Mouse (Mus musculus): ENCODE data around the gene Tbc1d2b. TPM values are rescaled to one million over a fixed set of nuclear protein-coding genes. Genes with fewer than 3 reads are reported as not detected.

Gene Tbc1d2b
- polyA plus RNA-seq, 1 experiment from 2014 or later = 20.1 TPM

DNA sequence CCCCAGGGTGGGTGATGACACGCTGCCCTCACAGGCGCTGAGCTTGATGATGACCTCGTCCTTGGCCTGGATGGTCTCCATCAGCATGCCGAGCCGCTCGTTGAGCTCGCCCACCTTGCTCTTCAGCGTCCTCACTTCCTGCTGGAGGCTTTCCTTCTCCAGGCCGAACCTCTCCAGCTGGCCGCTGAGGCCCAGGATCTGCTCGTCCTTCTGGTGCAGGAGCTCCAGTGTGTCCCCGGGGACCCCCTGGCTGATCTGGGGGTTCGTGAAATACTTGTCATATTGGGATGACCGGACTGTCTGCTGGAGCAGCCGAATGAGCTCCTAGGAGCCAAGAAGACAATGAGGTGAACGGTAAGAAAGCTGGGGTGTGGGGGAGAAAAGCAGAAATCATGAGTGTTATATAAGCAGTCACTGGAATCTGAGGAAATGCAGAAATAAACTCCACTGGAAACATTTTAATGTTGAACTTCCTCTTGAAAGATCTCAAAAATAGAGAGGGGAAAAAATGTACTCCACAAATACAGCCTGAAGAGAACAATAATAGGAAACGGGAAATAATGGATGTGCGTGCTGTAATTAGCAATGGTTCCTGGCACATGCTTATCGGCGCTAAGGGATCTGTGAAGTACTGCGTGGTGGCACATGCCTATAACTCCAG is 44.4 kb downstream of the Tbc1d2b start:
- no peaks in the 10 kb centered on the region for H3K4me1 ChIP-seq
- no peak for ATAC-seq (ENCODE audit: insufficient number of reproducible peaks, low FRiP score, low TSS enrichment, low read depth)
- WGBS = 81% methylated on average over 21 of the region's 21 CpGs
- no peak overlapping the region for H3K4me3 ChIP-seq (replicated peaks)
- no peak overlapping the region for H3K4me2 ChIP-seq (replicated peaks)
- no peak overlapping the region for H3K27ac ChIP-seq (replicated peaks)
- H3K9ac ChIP-seq = no peak overlapping the region
- peaks cover 41% of the 10 kb centered on the region for H3K36me3 ChIP-seq
- no peaks in the 10 kb centered on the region for H3K27me3 ChIP-seq
- no peaks in the 10 kb centered on the region for H3K9me3 ChIP-seq (replicated peaks)

DNA sequence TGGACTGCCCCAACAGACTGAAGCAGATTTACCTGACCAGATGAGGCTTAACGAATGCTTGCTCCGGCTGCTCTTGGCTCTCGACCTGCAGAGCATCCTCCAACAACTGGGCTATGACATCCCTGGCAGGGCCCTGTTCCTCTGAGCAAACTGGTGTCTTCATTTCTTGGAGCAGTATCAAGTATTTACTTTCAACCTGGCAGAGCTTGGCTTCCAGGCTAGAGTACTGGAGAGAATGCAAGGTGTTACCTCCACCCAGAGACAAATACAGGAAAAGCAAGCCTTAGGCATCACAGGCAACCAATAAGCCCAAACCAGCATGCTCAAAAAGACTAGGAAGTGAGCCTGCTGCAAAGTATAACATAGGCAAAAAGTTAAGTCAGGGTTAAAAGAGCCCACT is 48.3 kb downstream of the Tbc1d2b start:
- Histone ChIP-seq H3K27ac (replicated peaks) (no peak overlapping the region), H3K4me1 (no peaks in the 10 kb centered on the region), H3K9me3 (replicated peaks) (no peaks in the 10 kb centered on the region), H3K36me3 (peaks cover 65% of the 10 kb centered on the region), H3K4me3 (replicated peaks) (no peak overlapping the region), H3K9ac (no peak overlapping the region), H3K4me2 (replicated peaks) (no peak overlapping the region), H3K27me3 (no peaks in the 10 kb centered on the region)
- WGBS = 87% methylated on average over 3 of the region's 3 CpGs
- no peak for ATAC-seq (ENCODE audit: insufficient number of reproducible peaks, low FRiP score, low TSS enrichment, low read depth)

DNA sequence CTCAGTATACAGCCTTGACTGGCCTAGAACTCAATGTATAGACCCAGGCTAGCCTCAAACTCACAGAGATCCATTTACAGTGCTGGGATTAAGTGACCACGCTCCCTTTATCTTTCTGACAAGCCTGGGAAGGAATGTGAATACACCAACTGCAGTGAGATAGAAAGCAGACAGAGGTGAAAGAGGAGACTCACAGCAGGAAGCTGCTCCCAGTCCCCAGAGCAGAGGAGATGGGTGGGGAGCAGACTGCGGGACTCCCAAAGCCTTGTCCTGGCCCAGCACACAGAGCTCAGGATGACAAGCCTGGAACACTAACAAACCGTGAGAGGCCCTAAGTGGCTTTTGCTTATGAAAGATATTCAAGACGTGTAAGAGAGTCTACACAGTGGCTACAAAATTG is 53.1 kb downstream of the Tbc1d2b start:
- no peaks in the 10 kb centered on the region for H3K4me1 ChIP-seq
- 54% methylated on average over 4 of the region's 4 CpGs for WGBS
- H3K4me2 ChIP-seq (replicated peaks) = no peak overlapping the region
- no peak overlapping the region for H3K27ac ChIP-seq (replicated peaks)
- H3K9me3 ChIP-seq (replicated peaks) = no peaks in the 10 kb centered on the region
- no peak for ATAC-seq (ENCODE audit: insufficient number of reproducible peaks, low FRiP score, low TSS enrichment, low read depth)
- peaks cover 78% of the 10 kb centered on the region for H3K36me3 ChIP-seq
- H3K4me3 ChIP-seq (replicated peaks) = no peak overlapping the region
- H3K27me3 ChIP-seq = no peaks in the 10 kb centered on the region
- no peak overlapping the region for H3K9ac ChIP-seq

DNA sequence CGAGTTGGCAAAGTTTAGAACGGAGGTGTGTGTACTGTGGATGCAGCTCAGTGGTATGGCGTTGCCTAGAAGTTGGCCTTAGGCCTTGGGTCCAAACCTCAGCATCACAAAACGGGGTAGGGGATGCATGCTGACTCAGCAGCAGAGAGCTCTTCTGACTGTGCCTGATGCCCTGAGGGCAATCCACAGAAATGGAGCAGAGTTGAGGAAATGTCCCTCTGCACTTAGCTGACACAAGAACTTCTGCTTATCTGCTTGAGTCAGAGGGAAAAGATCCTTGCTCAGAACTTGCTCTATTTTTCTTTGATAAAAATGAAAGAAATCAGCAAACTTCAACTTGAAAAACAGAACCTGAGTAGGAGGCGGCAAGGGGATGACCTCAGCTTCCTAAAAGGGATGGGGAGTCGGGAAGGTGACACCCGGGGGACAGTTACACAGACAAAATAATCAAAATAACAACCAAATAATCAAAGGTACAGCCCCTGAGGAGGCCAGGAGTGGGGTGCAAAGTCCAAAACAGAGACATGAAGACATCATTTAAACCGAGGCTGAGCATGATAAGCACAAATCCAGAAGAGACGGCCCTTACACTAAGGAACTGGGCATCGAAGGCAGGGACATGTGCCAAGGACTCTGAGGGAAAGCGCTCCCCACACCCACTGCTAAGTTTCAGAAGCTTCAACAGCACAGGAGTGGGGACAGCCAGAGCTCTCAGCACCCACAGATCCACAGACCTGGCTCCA is 54.2 kb downstream of the Tbc1d2b start:
- ATAC-seq (ENCODE audit: insufficient number of reproducible peaks, low FRiP score, low TSS enrichment, low read depth) = no peak

DNA sequence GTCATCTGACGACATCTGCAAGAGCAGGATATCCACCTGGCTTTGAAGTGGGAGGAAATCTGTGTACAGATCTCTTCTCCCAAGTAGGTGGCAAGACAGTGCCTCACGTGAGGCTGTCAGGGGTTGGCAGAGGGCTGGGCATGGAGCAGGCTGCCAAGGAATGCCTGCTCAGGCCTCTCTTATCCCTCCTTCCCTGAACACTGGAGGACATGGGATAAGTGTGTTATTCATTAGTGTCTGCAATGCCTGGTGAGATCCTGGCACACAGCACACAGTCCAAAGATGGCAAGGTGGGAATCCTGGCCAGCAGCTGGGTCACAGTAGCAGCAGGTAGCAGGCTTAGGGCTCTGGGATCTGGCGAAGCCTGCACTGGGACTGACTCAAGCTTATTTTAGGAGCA is 57.5 kb downstream of the Tbc1d2b start:
- Histone ChIP-seq H3K4me3 (replicated peaks) (no peak overlapping the region), H3K4me1 (no peaks in the 10 kb centered on the region), H3K9me3 (replicated peaks) (no peaks in the 10 kb centered on the region), H3K27me3 (no peaks in the 10 kb centered on the region), H3K27ac (replicated peaks) (no peak overlapping the region), H3K4me2 (replicated peaks) (no peak overlapping the region), H3K36me3 (peaks cover 71% of the 10 kb centered on the region), H3K9ac (no peak overlapping the region)
- WGBS = 78% methylated on average over 3 of the region's 3 CpGs
- no peak for ATAC-seq (ENCODE audit: insufficient number of reproducible peaks, low FRiP score, low TSS enrichment, low read depth)

More for the DNA sequence above, 54.2 kb downstream of the Tbc1d2b start:
- Histone ChIP-seq H3K4me3 (replicated peaks) (no peak overlapping the region), H3K27me3 (no peaks in the 10 kb centered on the region), H3K9me3 (replicated peaks) (no peaks in the 10 kb centered on the region), H3K9ac (no peak overlapping the region), H3K4me1 (no peaks in the 10 kb centered on the region), H3K36me3 (peaks cover 76% of the 10 kb centered on the region), H3K4me2 (replicated peaks) (no peak overlapping the region), H3K27ac (replicated peaks) (no peak overlapping the region)
- WGBS = 78% methylated on average over 11 of the region's 11 CpGs

DNA sequence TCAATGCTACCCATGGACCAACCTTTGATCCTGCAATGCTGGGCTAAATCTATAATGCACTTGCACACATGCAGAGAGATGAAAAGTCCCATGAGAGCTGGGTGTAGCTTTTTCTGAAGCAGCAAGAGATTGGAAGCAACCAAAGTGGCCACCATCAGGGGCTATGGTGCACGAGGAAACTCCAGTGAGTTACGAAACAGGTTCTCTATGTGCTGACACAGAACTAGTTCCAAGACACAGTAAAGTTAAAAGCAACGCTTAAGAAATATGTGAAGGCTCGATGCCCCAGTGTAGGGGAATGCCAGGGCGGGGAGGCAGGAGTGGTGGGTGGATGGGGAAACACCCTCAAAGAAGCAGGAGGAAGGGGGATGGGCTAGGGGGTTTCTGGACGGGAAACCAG is 61.9 kb downstream of the Tbc1d2b start:
- Histone ChIP-seq H3K9me3 (replicated peaks) (no peaks in the 10 kb centered on the region), H3K4me2 (replicated peaks) (no peak overlapping the region), H3K9ac (no peak overlapping the region), H3K27ac (replicated peaks) (no peak overlapping the region), H3K27me3 (no peaks in the 10 kb centered on the region), H3K4me1 (no peaks in the 10 kb centered on the region), H3K36me3 (peaks cover 77% of the 10 kb centered on the region), H3K4me3 (replicated peaks) (no peak overlapping the region)
- WGBS = 76% methylated on average over 6 of the region's 6 CpGs
- no peak for ATAC-seq (ENCODE audit: insufficient number of reproducible peaks, low FRiP score, low TSS enrichment, low read depth)

DNA sequence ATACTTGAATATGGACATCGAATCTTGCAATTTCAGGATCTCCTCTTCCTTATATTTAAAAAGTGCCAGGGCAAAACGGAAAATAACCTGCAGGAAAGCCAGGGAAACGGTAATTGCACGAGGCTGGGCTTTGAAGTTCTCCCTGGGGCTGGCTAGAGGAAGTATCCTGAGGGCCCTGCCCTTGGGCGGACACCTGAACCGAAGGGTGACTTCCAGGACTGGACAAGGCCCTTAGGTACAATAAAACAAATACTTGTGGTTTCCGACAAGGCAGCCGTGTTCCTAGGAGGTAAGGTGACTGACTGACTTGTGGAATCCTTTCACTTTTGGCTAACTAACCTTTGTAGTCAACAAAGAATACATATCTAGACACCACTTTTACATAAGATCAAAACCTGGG is 62.8 kb downstream of the Tbc1d2b start:
- H3K36me3 ChIP-seq = peaks cover 72% of the 10 kb centered on the region
- no peaks in the 10 kb centered on the region for H3K4me1 ChIP-seq
- no peak overlapping the region for H3K4me3 ChIP-seq (replicated peaks)
- H3K27ac ChIP-seq (replicated peaks) = no peak overlapping the region
- no peak overlapping the region for H3K9ac ChIP-seq
- no peak for ATAC-seq (ENCODE audit: insufficient number of reproducible peaks, low FRiP score, low TSS enrichment, low read depth)
- no peaks in the 10 kb centered on the region for H3K9me3 ChIP-seq (replicated peaks)
- WGBS = 74% methylated on average over 8 of the region's 8 CpGs
- no peak overlapping the region for H3K4me2 ChIP-seq (replicated peaks)
- no peaks in the 10 kb centered on the region for H3K27me3 ChIP-seq

DNA sequence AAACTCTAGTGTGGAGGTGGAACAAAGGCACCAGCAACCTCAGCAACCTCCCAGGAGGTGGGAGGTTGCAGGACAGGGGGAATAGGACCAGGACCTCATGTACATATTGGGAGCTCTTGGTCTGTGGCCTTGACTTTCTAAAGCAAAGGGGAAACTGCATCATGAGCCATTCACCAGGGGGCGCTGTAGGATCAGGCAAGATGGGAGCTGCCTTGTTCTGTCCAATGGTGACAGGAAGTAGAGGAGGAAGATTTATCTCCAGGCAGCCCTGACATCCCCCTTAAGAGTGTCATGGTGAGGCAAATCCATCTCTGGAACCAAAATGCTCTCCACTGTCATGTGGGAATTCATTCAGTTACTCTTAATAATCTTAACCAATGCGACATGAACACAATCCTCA is 64.1 kb downstream of the Tbc1d2b start:
- Histone ChIP-seq H3K27me3 (no peaks in the 10 kb centered on the region), H3K36me3 (peaks cover 60% of the 10 kb centered on the region), H3K9ac (no peak overlapping the region), H3K4me3 (replicated peaks) (no peak overlapping the region), H3K9me3 (replicated peaks) (no peaks in the 10 kb centered on the region), H3K27ac (replicated peaks) (no peak overlapping the region), H3K4me1 (0 out of 2 replicates have a peak, but pooled peaks cover 2% of the 10 kb centered on the region), H3K4me2 (replicated peaks) (no peak overlapping the region)
- ATAC-seq (ENCODE audit: insufficient number of reproducible peaks, low FRiP score, low TSS enrichment, low read depth) = no peak
- 50% methylated on average over 2 of the region's 2 CpGs for WGBS

DNA sequence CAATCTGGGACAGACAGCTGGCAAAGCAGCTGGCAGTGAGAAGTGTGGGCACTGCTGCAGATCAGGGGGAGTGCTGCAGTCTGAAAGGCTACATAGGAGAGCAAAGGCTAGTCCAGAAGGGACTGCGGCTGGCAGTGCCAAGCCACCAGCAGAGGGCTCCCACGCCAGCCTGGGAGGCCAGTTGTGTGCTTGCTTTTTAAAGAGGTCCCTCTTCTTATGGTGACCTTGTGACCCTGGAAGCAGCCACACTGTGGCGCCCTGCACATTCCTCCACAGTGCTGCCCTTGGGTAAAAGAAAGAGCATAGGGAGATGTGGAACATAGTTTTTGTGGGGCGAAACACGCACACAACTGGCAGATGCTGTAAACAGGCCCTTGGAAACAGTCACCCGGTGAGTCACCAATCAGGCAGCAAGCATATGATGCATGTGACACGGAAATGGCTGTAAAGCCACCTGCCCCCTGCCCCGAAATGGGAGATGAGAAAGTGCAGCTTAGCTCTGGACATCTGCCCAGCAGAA is 66.1 kb downstream of the Tbc1d2b start:
- no peaks in the 10 kb centered on the region for H3K27me3 ChIP-seq
- H3K9ac ChIP-seq = no peak overlapping the region
- 0 out of 2 replicates have a peak, but pooled peaks cover 5% of the 10 kb centered on the region for H3K4me1 ChIP-seq
- 63% methylated on average over 8 of the region's 8 CpGs for WGBS
- H3K4me3 ChIP-seq (replicated peaks) = no peak overlapping the region
- ATAC-seq (ENCODE audit: insufficient number of reproducible peaks, low FRiP score, low TSS enrichment, low read depth) = no peak
- no peak overlapping the region for H3K4me2 ChIP-seq (replicated peaks)
- peaks cover 49% of the 10 kb centered on the region for H3K36me3 ChIP-seq
- no peak overlapping the region for H3K27ac ChIP-seq (replicated peaks)
- H3K9me3 ChIP-seq (replicated peaks) = no peaks in the 10 kb centered on the region

DNA sequence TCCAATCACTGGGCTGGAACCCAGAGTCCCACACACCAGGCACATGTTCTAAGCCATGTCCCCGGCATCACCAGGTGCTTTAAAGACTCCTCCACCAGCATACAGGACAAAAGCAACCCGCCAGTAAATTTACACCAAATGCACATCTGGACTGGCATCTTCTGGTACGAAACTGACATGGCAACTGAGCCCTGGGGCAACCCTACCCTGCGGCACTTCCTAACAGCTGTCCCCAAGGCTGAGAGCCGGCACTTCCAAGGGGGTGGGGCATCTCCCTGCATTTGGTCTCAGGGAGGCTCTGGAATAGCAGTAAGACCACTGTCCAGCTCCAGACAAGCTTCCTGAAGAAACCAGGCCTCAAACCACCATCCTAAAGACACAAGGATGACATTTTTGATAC is 67.4 kb downstream of the Tbc1d2b start:
- H3K4me3 ChIP-seq (replicated peaks) = no peak overlapping the region
- H3K27me3 ChIP-seq = no peaks in the 10 kb centered on the region
- no peak overlapping the region for H3K9ac ChIP-seq
- H3K4me1 ChIP-seq = peaks cover 13% of the 10 kb centered on the region; the same call in 1 of the 2 replicates
- no peaks in the 10 kb centered on the region for H3K9me3 ChIP-seq (replicated peaks)
- H3K27ac ChIP-seq (replicated peaks) = no peak overlapping the region
- H3K36me3 ChIP-seq = peaks cover 40% of the 10 kb centered on the region
- WGBS = 59% methylated on average over 5 of the region's 5 CpGs
- H3K4me2 ChIP-seq (replicated peaks) = no peak overlapping the region
- ATAC-seq (ENCODE audit: insufficient number of reproducible peaks, low FRiP score, low TSS enrichment, low read depth) = no peak

DNA sequence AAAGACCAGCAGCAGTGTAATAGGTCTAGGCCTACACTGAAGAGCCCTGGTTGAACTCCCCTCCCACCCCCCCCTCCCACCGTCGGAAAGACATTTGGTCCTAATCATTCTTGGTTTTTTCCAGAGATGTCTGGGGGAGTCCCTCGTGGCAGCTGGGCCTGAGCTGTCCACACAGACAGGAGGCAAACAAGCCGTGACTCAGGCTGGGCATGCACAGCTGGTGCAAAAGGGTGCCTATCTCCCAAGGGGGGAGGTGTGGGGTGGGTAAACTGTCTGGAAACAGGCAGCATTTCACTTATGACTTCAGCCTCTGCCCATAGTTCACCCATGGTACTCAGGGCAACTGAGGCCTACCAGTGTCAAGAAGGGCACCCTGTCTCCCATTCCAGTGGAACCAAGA is 69.1 kb downstream of the Tbc1d2b start:
- peak; percentile 29; the same call in 1 of the 2 replicates for ATAC-seq (ENCODE audit: insufficient number of reproducible peaks, low FRiP score, low TSS enrichment, low read depth)
- Histone ChIP-seq H3K4me1 (peaks cover 14% of the 10 kb centered on the region; the same call in 1 of the 2 replicates), H3K4me2 (replicated peaks) (no peak overlapping the region), H3K9ac (no peak overlapping the region), H3K4me3 (replicated peaks) (no peak overlapping the region), H3K27ac (replicated peaks) (no peak overlapping the region), H3K9me3 (replicated peaks) (no peaks in the 10 kb centered on the region), H3K36me3 (peaks cover 27% of the 10 kb centered on the region), H3K27me3 (no peaks in the 10 kb centered on the region)
- WGBS = 37% methylated on average over 4 of the region's 4 CpGs

All from embryonic facial prominence, embryonic 15.5 days (tissue).